Mouse (Mus musculus): ENCODE measurements around the gene Ryr3. TPM values are rescaled to one million over a fixed set of nuclear protein-coding genes. Genes with fewer than 3 reads are reported as not detected.

Gene Ryr3
- polyA plus RNA-seq (2014; fragmentation: Nextera tagmentation; extraction: Ambion mirVana): 0.91 and 1.4 TPM in 2 replicates

DNA sequence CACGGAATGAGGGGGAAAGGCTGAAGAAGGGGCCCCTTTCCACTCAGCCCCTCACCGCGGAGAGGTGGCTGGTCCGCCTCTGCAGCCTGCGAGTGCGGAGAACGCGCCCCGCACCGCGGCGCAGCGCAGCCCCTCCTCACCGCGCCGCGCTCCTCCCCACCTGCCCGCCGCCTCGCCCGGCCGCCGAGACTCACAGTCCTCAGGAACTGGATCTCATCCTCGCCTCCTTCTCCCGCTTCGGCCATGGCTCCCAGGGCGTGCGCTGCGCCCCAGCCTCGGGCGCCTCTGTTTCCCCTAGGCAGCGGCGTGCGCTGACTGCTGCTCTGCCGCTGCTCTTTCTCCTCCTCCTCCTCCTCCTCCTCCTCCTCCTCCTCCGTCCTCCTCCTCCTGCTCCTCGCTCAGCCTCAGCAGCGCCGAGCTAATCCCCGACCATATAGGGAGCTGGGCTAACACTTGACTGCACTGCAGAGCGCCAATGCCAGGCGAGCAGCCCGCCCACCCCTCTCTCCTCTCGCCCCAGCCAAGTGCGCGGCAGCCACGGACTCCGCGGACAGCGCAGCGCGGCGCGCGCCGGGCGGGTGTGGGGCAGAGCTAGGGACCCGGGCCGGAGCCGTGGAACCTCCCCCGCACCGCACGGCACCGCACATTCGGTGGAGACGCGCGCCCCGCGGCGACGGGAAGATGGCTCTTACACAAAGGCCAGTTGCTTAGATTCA is at the start of gene Ryr3:
Gene Ryr3 (minus strand): TSS at position 351 of the 716 bp plus-strand sequence.
- H3K4me1 ChIP-seq (replicated peaks; ENCODE audit: control insufficient read depth, insufficient read depth, low read length): no peaks in the 10 kb centered on the region
- WGBS: under 1% methylated on average over 58 of the region's 72 CpGs
- no peaks in the 10 kb centered on the region for H3K9me3 ChIP-seq (ENCODE audit: control insufficient read depth, low read length)
- DNase-seq (ENCODE audit: low spot score): peak; percentile 80
- H3K27ac ChIP-seq (ENCODE audit: low read depth, low read length): no peak within 1 kb of the TSS
- H3K4me3 ChIP-seq (ENCODE audit: low read depth, low read length): peak within 1 kb of the TSS; percentile 55
- peak within 1 kb of the TSS; percentile 56 for H3K9ac ChIP-seq (ENCODE audit: low read length)
- H3K4me2 ChIP-seq (ENCODE audit: low read depth, low read length, severe bottlenecking): peak within 1 kb of the TSS; percentile 88
- no peaks in the 10 kb centered on the region for H3K36me3 ChIP-seq (ENCODE audit: control insufficient read depth, insufficient read depth, low read length)
- H3K27me3 ChIP-seq (ENCODE audit: control insufficient read depth, insufficient read depth, low read length): peaks cover 8% of the 10 kb centered on the region; the same call in 1 of the 2 replicates
- ATAC-seq (replicated peaks; ENCODE audit: low FRiP score): peak; percentile 96

DNA sequence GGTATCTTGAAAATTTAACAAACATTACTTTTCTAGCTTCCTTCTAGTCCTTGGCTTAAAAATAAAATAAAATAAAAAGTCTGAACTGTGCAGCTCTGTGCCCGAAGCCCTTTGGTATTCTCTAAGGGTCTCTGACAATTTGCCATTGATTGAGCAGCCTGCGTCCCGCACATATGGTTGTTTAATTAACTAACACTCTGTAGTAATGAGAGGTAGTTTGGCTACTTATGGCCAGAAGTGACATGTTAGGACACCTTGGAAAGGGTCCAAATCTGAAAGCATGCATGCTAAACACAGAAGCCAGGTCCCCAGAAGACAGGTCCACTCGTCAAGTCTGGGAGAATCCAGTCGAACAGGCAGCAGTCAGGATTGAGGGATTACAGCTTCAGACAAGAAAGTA is 22.0 kb upstream of the Ryr3 start:
- WGBS: 78% methylated on average over 5 of the region's 5 CpGs
- no peaks in the 10 kb centered on the region for H3K27me3 ChIP-seq (ENCODE audit: control insufficient read depth, insufficient read depth, low read length)
- ATAC-seq (replicated peaks; ENCODE audit: low FRiP score) (no peak), DNase-seq (ENCODE audit: low spot score) (no peak)
- no peak overlapping the region for H3K4me2 ChIP-seq (ENCODE audit: low read depth, low read length, severe bottlenecking)
- H3K36me3 ChIP-seq (ENCODE audit: control insufficient read depth, insufficient read depth, low read length): no peaks in the 10 kb centered on the region
- no peaks in the 10 kb centered on the region for H3K4me1 ChIP-seq (replicated peaks; ENCODE audit: control insufficient read depth, insufficient read depth, low read length)
- H3K4me3 ChIP-seq (ENCODE audit: low read depth, low read length): no peak overlapping the region
- H3K27ac ChIP-seq (ENCODE audit: low read depth, low read length): no peak overlapping the region
- no peak overlapping the region for H3K9ac ChIP-seq (ENCODE audit: low read length)
- H3K9me3 ChIP-seq (ENCODE audit: control insufficient read depth, low read length): no peaks in the 10 kb centered on the region

- Histone ChIP-seq H3K9me3 (ENCODE audit: control insufficient read depth, low read length) (no peaks in the 10 kb centered on the region), H3K4me3 (ENCODE audit: low read depth, low read length) (no peak overlapping the region), H3K9ac (ENCODE audit: low read length) (no peak overlapping the region), H3K4me2 (ENCODE audit: low read depth, low read length, severe bottlenecking) (no peak overlapping the region), H3K36me3 (ENCODE audit: control insufficient read depth, insufficient read depth, low read length) (no peaks in the 10 kb centered on the region), H3K27ac (ENCODE audit: low read depth, low read length) (no peak overlapping the region), H3K27me3 (ENCODE audit: control insufficient read depth, insufficient read depth, low read length) (no peaks in the 10 kb centered on the region), H3K4me1 (replicated peaks; ENCODE audit: control insufficient read depth, insufficient read depth, low read length) (no peaks in the 10 kb centered on the region)
- WGBS: 72% methylated on average over 1 of the region's 1 CpGs
- no peak for DNase-seq (ENCODE audit: low spot score)
- ATAC-seq (replicated peaks; ENCODE audit: low FRiP score): no peak
These were observed 20.1 kb upstream of the Ryr3 start for GRCm38 (mm10) chr2:113236993-113237392.

- ATAC-seq (replicated peaks; ENCODE audit: low FRiP score): peak; percentile 45
- no peak overlapping the region for H3K9ac ChIP-seq (ENCODE audit: low read length)
- no peak overlapping the region for H3K27ac ChIP-seq (ENCODE audit: low read depth, low read length)
- no peak for DNase-seq (ENCODE audit: low spot score)
- H3K4me1 ChIP-seq (replicated peaks; ENCODE audit: control insufficient read depth, insufficient read depth, low read length): no peaks in the 10 kb centered on the region
- H3K27me3 ChIP-seq (ENCODE audit: control insufficient read depth, insufficient read depth, low read length): no peaks in the 10 kb centered on the region
- H3K36me3 ChIP-seq (ENCODE audit: control insufficient read depth, insufficient read depth, low read length): no peaks in the 10 kb centered on the region
- H3K4me3 ChIP-seq (ENCODE audit: low read depth, low read length): no peak overlapping the region
- no peak overlapping the region for H3K4me2 ChIP-seq (ENCODE audit: low read depth, low read length, severe bottlenecking)
- no peaks in the 10 kb centered on the region for H3K9me3 ChIP-seq (ENCODE audit: control insufficient read depth, low read length)
- WGBS: 16% methylated on average over 3 of the region's 3 CpGs
These were observed 17.7 kb upstream of the Ryr3 start for GRCm38 (mm10) chr2:113234559-113234958.

- Histone ChIP-seq H3K4me2 (ENCODE audit: low read depth, low read length, severe bottlenecking) (no peak overlapping the region), H3K27me3 (ENCODE audit: control insufficient read depth, insufficient read depth, low read length) (no peaks in the 10 kb centered on the region), H3K36me3 (ENCODE audit: control insufficient read depth, insufficient read depth, low read length) (no peaks in the 10 kb centered on the region), H3K9me3 (ENCODE audit: control insufficient read depth, low read length) (no peaks in the 10 kb centered on the region), H3K9ac (ENCODE audit: low read length) (no peak overlapping the region), H3K4me3 (ENCODE audit: low read depth, low read length) (no peak overlapping the region), H3K27ac (ENCODE audit: low read depth, low read length) (no peak overlapping the region), H3K4me1 (replicated peaks; ENCODE audit: control insufficient read depth, insufficient read depth, low read length) (no peaks in the 10 kb centered on the region)
- no peak for ATAC-seq (replicated peaks; ENCODE audit: low FRiP score)
- DNase-seq (ENCODE audit: low spot score): no peak
- 64% methylated on average over 3 of the region's 3 CpGs for WGBS
These were observed 16.5 kb upstream of the Ryr3 start for GRCm38 (mm10) chr2:113233356-113233755.

GRCm38 (mm10) chr2:113216105-113216745 is 671 bp downstream of the Ryr3 start:
- DNase-seq (ENCODE audit: low spot score) (peak; percentile 53), ATAC-seq (replicated peaks; ENCODE audit: low FRiP score) (no peak; the same call in 1 of the 2 replicates)
- peaks cover 8% of the 10 kb centered on the region; the same call in 1 of the 2 replicates for H3K27me3 ChIP-seq (ENCODE audit: control insufficient read depth, insufficient read depth, low read length)
- 3% methylated on average over 23 of the region's 23 CpGs for WGBS
- peak overlapping the region; percentile 56 for H3K9ac ChIP-seq (ENCODE audit: low read length)
- no peaks in the 10 kb centered on the region for H3K9me3 ChIP-seq (ENCODE audit: control insufficient read depth, low read length)
- H3K36me3 ChIP-seq (ENCODE audit: control insufficient read depth, insufficient read depth, low read length): no peaks in the 10 kb centered on the region
- H3K4me3 ChIP-seq (ENCODE audit: low read depth, low read length): peak overlapping the region; percentile 55
- H3K27ac ChIP-seq (ENCODE audit: low read depth, low read length): no peak overlapping the region
- no peaks in the 10 kb centered on the region for H3K4me1 ChIP-seq (replicated peaks; ENCODE audit: control insufficient read depth, insufficient read depth, low read length)
- peak overlapping the region; percentile 88 for H3K4me2 ChIP-seq (ENCODE audit: low read depth, low read length, severe bottlenecking)

GRCm38 (mm10) chr2:113210023-113210422 is 6.9 kb downstream of the Ryr3 start:
- Histone ChIP-seq H3K4me3 (ENCODE audit: low read depth, low read length) (no peak overlapping the region), H3K27me3 (ENCODE audit: control insufficient read depth, insufficient read depth, low read length) (no peaks in the 10 kb centered on the region), H3K27ac (ENCODE audit: low read depth, low read length) (no peak overlapping the region), H3K4me2 (ENCODE audit: low read depth, low read length, severe bottlenecking) (no peak overlapping the region), H3K36me3 (ENCODE audit: control insufficient read depth, insufficient read depth, low read length) (no peaks in the 10 kb centered on the region), H3K9me3 (ENCODE audit: control insufficient read depth, low read length) (no peaks in the 10 kb centered on the region), H3K4me1 (replicated peaks; ENCODE audit: control insufficient read depth, insufficient read depth, low read length) (no peaks in the 10 kb centered on the region), H3K9ac (ENCODE audit: low read length) (no peak overlapping the region)
- no peak for DNase-seq (ENCODE audit: low spot score)
- ATAC-seq (replicated peaks; ENCODE audit: low FRiP score): no peak
- 83% methylated on average over 3 of the region's 3 CpGs for WGBS

DNA sequence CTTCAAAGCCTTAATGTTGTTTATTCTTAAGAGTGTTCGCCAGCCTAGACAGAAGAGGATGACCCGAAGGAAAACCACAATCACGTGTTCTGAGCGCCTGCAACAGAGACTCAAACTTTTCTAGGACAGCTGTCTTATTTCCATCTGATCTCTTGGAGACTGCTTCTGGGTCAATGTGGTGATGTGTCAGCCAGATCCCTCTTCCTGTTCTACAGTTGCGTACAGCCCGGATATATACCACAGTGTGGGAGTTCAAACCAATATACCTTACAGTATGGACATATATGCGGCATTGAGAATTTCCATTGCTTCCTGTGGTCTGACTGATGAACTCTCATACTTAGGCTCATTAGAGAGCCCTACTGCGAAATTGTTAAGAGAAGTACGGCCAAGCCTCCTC is 7.6 kb downstream of the Ryr3 start:
- no peak for DNase-seq (ENCODE audit: low spot score)
- Histone ChIP-seq H3K9me3 (ENCODE audit: control insufficient read depth, low read length) (no peaks in the 10 kb centered on the region), H3K27me3 (ENCODE audit: control insufficient read depth, insufficient read depth, low read length) (no peaks in the 10 kb centered on the region), H3K4me2 (ENCODE audit: low read depth, low read length, severe bottlenecking) (no peak overlapping the region), H3K27ac (ENCODE audit: low read depth, low read length) (no peak overlapping the region), H3K4me3 (ENCODE audit: low read depth, low read length) (no peak overlapping the region), H3K36me3 (ENCODE audit: control insufficient read depth, insufficient read depth, low read length) (no peaks in the 10 kb centered on the region), H3K9ac (ENCODE audit: low read length) (no peak overlapping the region), H3K4me1 (replicated peaks; ENCODE audit: control insufficient read depth, insufficient read depth, low read length) (no peaks in the 10 kb centered on the region)
- no peak for ATAC-seq (replicated peaks; ENCODE audit: low FRiP score)
- 95% methylated on average over 9 of the region's 9 CpGs for WGBS

Data from forebrain, embryonic 11.5 days (tissue).